Mouse (Mus musculus): Measurements from ENCODE around the gene Muc2. TPM values are rescaled to one million over a fixed set of nuclear protein-coding genes. Genes with fewer than 3 reads are reported as not detected.

The Muc2 gene
- polyA plus RNA-seq, 1 experiment from 2014 or later = 0.82 TPM

DNA sequence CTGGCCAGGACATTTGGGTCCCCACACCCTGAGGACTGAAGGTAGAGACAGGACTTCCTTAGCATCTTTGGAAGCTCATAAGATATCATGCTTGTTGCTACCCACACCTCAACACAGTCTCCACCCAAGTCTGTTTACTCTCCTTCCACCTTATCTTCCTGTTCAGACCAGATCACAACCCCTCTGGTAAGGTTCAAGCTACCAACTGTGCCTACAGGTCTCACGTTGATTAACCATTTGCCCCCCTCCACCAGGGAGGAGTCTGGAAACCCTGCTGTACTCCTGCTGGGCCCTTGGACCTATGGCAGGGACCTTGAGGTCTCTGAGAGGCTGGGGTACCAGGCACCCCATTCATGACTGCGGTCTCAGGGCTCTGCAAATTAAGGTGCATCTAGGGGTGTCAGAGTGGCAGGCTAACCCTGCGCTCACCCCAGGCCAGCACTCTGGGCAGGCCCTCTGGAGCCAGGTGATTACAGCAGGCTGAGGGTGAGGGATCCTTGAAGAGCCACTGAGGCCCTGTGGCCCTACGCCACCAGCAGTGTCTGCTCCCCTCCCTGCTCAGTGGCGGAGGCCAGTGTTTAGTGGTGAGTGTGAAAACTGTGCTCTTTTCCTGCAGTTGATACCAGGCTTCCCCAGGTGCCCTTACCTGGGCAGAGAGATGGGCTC is 18.4 kb upstream of the Muc2 start:
- no peak for ATAC-seq (ENCODE audit: extremely low read depth, insufficient number of reproducible peaks, low FRiP score, low TSS enrichment)
- Histone ChIP-seq H3K4me2 (no peak overlapping the region), H3K4me3 (no peak overlapping the region), H3K27me3 (replicated peaks) (no peaks in the 10 kb centered on the region), H3K9me3 (no peaks in the 10 kb centered on the region), H3K36me3 (no peaks in the 10 kb centered on the region), H3K27ac (replicated peaks) (no peak overlapping the region), H3K4me1 (no peaks in the 10 kb centered on the region), H3K9ac (no peak overlapping the region)
- 70% methylated on average over 5 of the region's 5 CpGs for WGBS

DNA sequence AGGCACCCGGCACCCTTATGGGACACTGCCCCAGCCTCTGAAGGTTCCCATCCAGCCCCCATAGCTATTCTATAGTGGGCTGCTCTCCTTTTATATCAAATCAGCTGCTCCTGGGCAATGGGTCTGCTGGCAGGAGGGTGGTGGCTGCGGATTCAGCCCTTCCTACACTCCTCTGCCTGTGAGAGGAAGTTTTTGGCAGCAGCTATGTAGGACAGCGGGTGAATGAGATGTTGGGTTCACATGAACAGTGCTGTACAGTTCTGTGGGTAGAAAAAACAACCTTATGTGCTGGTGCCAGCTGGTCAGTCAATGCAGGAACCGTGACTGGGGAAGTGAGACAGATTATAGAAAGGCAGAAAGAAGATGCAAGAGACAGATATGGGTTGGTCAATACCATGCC is 11.2 kb upstream of the Muc2 start:
- Histone ChIP-seq H3K27me3 (replicated peaks) (0 out of 2 replicates have a peak, but pooled peaks cover 6% of the 10 kb centered on the region), H3K4me1 (no peaks in the 10 kb centered on the region), H3K9ac (no peak overlapping the region), H3K36me3 (no peaks in the 10 kb centered on the region), H3K4me2 (no peak overlapping the region), H3K27ac (replicated peaks) (no peak overlapping the region), H3K9me3 (no peaks in the 10 kb centered on the region), H3K4me3 (no peak overlapping the region)
- no peak for ATAC-seq (ENCODE audit: extremely low read depth, insufficient number of reproducible peaks, low FRiP score, low TSS enrichment)
- 69% methylated on average over 4 of the region's 4 CpGs for WGBS

DNA sequence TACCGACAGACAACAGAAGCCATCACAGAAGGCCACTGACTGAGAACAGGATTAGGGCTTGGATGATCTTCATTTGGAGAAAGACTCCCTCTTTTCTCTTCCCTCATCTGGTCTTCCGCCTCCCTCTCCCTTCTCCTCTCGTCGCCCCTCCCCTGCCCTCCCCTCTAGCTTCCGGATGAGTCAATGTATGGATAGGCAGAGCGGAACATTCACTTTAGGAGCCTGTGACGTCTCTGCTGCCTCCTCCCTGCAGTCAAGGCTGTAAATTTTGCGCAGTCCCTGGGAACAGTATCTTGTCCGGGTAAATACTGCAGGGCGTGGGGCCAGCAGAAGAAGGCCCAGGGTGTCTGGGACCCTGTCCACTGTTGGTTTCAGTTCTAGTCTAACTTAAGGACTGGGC is 2.8 kb upstream of the Muc2 start:
- H3K27ac ChIP-seq (replicated peaks) = no peak overlapping the region
- H3K9me3 ChIP-seq = no peaks in the 10 kb centered on the region
- H3K9ac ChIP-seq = no peak overlapping the region
- H3K4me3 ChIP-seq = no peak overlapping the region
- 56% methylated on average over 10 of the region's 10 CpGs for WGBS
- no peaks in the 10 kb centered on the region for H3K36me3 ChIP-seq
- H3K4me1 ChIP-seq = no peaks in the 10 kb centered on the region
- H3K4me2 ChIP-seq = no peak overlapping the region
- no peak for ATAC-seq (ENCODE audit: extremely low read depth, insufficient number of reproducible peaks, low FRiP score, low TSS enrichment)
- peaks cover 23% of the 10 kb centered on the region for H3K27me3 ChIP-seq (replicated peaks)

DNA sequence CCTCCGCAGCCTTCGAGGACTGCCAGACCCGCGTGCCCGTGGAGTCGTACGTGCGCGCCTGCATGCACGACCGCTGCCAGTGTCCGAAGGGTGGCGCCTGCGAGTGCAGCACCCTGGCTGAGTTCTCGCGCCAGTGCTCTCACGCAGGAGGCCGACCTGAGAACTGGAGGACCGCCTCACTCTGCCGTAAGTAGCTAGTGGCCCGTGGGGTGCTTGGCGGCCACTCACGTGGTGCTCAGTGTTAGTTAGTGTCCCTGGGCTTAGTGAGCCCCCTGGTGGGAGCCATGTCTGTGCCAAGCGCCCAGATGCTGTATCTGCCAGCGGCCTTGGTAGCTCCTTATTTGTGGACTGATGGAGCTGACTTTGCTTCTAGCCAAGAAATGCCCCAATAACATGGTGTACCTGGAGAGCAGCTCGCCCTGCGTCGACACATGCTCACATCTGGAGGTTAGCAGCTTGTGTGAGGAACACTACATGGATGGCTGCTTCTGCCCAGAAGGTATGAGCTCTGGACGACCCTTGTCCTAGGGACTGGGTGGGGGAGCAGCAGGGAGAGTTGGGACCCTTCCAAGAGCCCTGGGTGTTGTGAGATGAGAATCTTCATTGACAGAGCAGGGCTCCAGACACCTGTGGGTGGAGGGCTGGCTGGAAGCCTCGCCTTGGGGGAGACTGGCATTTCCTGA is 3.6 kb downstream of the Muc2 start:
- Histone ChIP-seq H3K9ac (no peak overlapping the region), H3K9me3 (no peaks in the 10 kb centered on the region), H3K36me3 (no peaks in the 10 kb centered on the region), H3K27ac (replicated peaks) (no peak overlapping the region), H3K27me3 (replicated peaks) (peaks cover 57% of the 10 kb centered on the region), H3K4me1 (no peaks in the 10 kb centered on the region), H3K4me2 (peak overlapping the region; percentile 64), H3K4me3 (peak overlapping the region; percentile 35)
- WGBS = 47% methylated on average over 30 of the region's 30 CpGs
- ATAC-seq (ENCODE audit: extremely low read depth, insufficient number of reproducible peaks, low FRiP score, low TSS enrichment) = no peak

DNA sequence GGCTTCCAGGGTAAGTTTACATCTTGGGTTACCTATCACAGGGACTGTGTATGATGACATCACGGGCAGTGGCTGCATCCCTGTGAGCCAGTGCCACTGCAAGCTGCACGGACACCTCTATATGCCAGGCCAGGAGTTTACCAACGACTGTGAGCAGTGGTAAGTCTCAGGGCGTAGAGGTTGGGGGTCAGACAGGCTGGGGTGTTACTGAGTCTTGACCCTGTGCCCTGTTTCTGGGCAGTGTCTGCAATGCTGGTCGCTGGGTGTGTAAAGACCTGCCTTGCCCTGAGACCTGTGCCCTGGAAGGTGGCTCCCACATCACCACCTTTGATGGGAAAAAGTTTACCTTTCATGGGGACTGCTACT is 4.1 kb downstream of the Muc2 start:
- H3K9me3 ChIP-seq = no peaks in the 10 kb centered on the region
- no peak for ATAC-seq (ENCODE audit: extremely low read depth, insufficient number of reproducible peaks, low FRiP score, low TSS enrichment)
- no peak overlapping the region for H3K4me3 ChIP-seq
- no peaks in the 10 kb centered on the region for H3K36me3 ChIP-seq
- no peaks in the 10 kb centered on the region for H3K4me1 ChIP-seq
- H3K27me3 ChIP-seq (replicated peaks) = peaks cover 57% of the 10 kb centered on the region
- no peak overlapping the region for H3K4me2 ChIP-seq
- 76% methylated on average over 5 of the region's 5 CpGs for WGBS
- H3K9ac ChIP-seq = no peak overlapping the region
- H3K27ac ChIP-seq (replicated peaks) = no peak overlapping the region

DNA sequence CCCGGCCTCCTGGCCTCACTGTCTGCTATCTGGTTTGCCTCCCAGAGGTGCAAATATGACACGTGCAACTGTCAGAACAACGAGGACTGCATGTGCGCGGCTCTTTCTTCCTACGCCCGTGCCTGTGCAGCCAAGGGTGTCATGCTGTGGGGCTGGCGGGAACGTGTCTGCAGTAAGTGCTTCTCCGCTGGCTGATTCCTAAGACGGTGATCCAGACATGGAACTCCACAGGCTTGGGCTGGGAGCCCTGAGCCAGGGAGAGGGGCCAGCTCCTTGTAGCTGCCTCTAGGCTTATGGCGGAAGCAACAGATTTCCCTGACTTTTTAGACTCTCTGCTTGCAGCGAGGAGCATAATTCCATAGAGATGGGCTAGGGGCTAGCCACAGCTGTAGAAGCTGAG is 6.4 kb downstream of the Muc2 start:
- H3K4me3 ChIP-seq = no peak overlapping the region
- 75% methylated on average over 13 of the region's 13 CpGs for WGBS
- no peak overlapping the region for H3K27ac ChIP-seq (replicated peaks)
- H3K9ac ChIP-seq = no peak overlapping the region
- no peaks in the 10 kb centered on the region for H3K36me3 ChIP-seq
- ATAC-seq (ENCODE audit: extremely low read depth, insufficient number of reproducible peaks, low FRiP score, low TSS enrichment) = no peak
- H3K4me2 ChIP-seq = no peak overlapping the region
- H3K4me1 ChIP-seq = no peaks in the 10 kb centered on the region
- H3K9me3 ChIP-seq = no peaks in the 10 kb centered on the region
- peaks cover 42% of the 10 kb centered on the region for H3K27me3 ChIP-seq (replicated peaks)

DNA sequence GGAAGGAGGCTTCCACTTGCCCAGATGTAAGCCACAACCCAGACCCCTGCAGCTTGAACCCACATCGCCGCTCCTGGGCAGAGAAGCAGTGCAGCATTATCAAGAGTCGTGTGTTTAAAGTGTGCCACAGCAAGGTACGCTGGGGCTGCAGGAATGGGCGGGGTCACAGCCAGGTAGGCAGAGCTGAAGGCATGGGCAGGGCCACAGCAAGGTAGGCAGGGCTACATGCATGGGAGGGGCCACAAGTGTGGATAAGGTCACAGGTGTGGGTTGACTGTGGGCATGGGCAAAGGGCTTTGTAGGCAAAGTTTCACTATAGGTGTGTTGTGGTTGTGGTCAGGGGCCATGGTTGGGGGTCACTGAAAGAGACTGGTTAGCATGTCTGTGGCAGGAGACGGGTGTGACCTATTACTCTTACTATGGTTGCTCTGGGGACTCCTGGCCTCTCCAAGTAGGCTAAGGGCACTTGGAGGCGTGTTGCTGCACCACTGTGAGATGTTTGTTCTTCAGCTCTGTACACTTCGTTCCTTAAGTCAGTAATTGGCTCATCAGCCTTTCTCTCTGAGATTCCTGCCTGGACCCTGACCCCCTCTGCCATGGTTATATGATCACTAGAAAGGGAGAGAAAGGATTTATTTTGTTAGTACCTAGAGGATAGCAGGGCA is 9.5 kb downstream of the Muc2 start:
- ATAC-seq (ENCODE audit: extremely low read depth, insufficient number of reproducible peaks, low FRiP score, low TSS enrichment) = no peak
- 68% methylated on average over 8 of the region's 8 CpGs for WGBS
- Histone ChIP-seq H3K27ac (replicated peaks) (no peak overlapping the region), H3K4me1 (no peaks in the 10 kb centered on the region), H3K36me3 (no peaks in the 10 kb centered on the region), H3K9me3 (no peaks in the 10 kb centered on the region), H3K27me3 (replicated peaks) (peaks cover 14% of the 10 kb centered on the region; the same call in 1 of the 2 replicates), H3K9ac (no peak overlapping the region), H3K4me3 (no peak overlapping the region), H3K4me2 (no peak overlapping the region)

DNA sequence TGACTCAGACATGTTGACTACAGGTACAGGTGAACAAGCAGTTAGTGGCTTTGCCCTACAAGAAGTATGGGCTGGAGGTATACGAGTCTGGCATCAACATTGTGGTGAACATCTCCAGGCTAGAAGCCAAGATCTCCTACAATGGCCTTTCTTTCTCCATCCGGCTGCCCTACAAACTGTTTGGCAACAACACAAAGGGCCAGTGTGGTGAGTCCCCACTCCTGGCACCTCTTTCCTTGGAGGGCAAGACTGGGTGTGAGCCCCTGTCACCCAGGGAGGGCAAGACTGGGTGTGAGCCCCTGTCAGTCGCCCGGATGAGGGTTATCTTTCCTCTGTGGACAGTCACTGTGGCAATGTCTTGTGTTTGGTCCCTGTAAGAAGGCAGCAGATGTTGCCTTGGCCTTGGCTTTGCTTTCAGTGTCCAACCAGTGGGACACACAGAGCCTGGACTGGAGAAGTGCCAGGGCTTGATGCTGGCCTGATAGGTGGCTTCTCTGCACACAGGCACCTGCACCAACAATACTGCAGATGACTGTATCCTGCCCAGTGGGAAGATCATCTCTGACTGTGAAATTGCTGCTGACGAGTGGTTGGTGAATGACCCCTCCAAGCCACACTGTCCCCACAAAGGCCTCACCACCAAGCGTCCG is 57.4 kb downstream of the Muc2 start:
- no peak overlapping the region for H3K9ac ChIP-seq
- no peaks in the 10 kb centered on the region for H3K4me1 ChIP-seq
- H3K4me3 ChIP-seq = no peak overlapping the region
- 72% methylated on average over 7 of the region's 7 CpGs for WGBS
- H3K4me2 ChIP-seq = no peak overlapping the region
- H3K9me3 ChIP-seq = no peaks in the 10 kb centered on the region
- 0 out of 2 replicates have a peak, but pooled peaks cover 3% of the 10 kb centered on the region for H3K27me3 ChIP-seq (replicated peaks)
- no peaks in the 10 kb centered on the region for H3K36me3 ChIP-seq
- ATAC-seq (ENCODE audit: extremely low read depth, insufficient number of reproducible peaks, low FRiP score, low TSS enrichment) = no peak
- H3K27ac ChIP-seq (replicated peaks) = no peak overlapping the region

DNA sequence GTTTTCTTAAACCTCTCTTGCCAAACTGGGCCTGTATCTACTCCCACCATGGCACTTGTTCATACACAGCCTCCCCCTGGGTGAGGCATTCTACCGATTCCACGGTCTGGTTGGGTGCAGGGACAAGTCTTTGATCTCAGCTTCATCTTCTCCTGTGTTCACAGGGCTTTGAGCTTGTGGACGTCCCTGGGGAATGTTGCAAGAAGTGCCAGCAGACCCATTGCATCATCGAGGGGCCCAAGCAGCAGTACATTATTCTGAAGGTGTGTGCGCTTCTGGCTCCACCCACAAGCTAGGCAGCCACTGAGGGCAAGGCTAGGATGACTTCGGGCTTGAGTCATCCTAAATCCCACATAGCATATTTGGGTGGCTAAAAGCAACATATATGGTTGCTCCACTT is 62.4 kb downstream of the Muc2 start:
- H3K36me3 ChIP-seq = no peaks in the 10 kb centered on the region
- H3K4me3 ChIP-seq = no peak overlapping the region
- WGBS = 73% methylated on average over 6 of the region's 6 CpGs
- H3K27ac ChIP-seq (replicated peaks) = no peak overlapping the region
- ATAC-seq (ENCODE audit: extremely low read depth, insufficient number of reproducible peaks, low FRiP score, low TSS enrichment) = no peak
- no peak overlapping the region for H3K4me2 ChIP-seq
- no peaks in the 10 kb centered on the region for H3K4me1 ChIP-seq
- peaks cover 32% of the 10 kb centered on the region; the same call in 1 of the 2 replicates for H3K27me3 ChIP-seq (replicated peaks)
- H3K9ac ChIP-seq = no peak overlapping the region
- no peaks in the 10 kb centered on the region for H3K9me3 ChIP-seq

DNA sequence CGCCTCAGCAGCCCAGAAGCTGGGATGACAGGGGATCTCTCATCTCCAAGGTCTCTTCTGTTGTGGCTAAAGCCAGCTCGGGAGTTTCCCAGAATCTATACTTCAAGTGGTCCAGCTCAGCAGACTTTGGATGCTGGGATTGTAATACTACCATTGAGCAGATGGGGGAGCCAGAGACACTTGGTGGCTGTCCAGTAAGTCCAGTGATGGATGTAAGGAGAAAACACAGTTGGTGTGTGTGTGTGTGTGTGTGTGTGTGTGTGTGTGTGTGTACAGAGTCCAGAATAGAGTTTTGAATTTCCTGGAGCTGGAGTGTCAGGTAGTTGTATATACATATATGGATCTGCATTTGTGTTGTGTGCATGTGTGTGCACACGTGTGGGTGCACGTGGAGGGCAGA is 65.7 kb downstream of the Muc2 start:
- ATAC-seq (ENCODE audit: extremely low read depth, insufficient number of reproducible peaks, low FRiP score, low TSS enrichment) = no peak
- H3K4me2 ChIP-seq = no peak overlapping the region
- no peaks in the 10 kb centered on the region for H3K9me3 ChIP-seq
- no peak overlapping the region for H3K4me3 ChIP-seq
- no peak overlapping the region for H3K27ac ChIP-seq (replicated peaks)
- H3K4me1 ChIP-seq = no peaks in the 10 kb centered on the region
- H3K36me3 ChIP-seq = no peaks in the 10 kb centered on the region
- peaks cover 32% of the 10 kb centered on the region; the same call in 1 of the 2 replicates for H3K27me3 ChIP-seq (replicated peaks)
- H3K9ac ChIP-seq = no peak overlapping the region
- 53% methylated on average over 4 of the region's 4 CpGs for WGBS

DNA sequence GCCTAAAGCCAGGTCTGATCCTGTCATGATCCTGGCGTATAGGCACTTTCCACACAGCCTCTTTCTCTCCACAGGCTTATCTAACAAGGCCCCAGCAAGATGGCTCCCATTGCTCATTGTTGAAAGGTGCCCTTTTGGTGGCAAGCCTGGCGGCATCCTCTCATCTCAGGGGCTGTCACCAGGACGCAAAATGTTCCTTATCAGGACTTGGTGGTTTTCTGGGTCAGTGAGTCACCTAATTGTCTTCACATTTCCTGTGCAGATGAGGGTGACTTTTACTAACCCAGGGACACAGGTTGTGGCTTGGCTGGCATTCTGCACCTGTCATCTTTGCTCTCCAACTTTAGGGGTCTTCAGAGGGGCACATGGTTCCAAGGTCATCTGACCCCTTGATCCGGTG is 68.2 kb downstream of the Muc2 start:
- H3K4me3 ChIP-seq = no peak overlapping the region
- WGBS = 58% methylated on average over 4 of the region's 4 CpGs
- H3K36me3 ChIP-seq = no peaks in the 10 kb centered on the region
- no peaks in the 10 kb centered on the region for H3K9me3 ChIP-seq
- H3K9ac ChIP-seq = no peak overlapping the region
- H3K27ac ChIP-seq (replicated peaks) = no peak overlapping the region
- H3K4me2 ChIP-seq = no peak overlapping the region
- ATAC-seq (ENCODE audit: extremely low read depth, insufficient number of reproducible peaks, low FRiP score, low TSS enrichment) = no peak
- peaks cover 28% of the 10 kb centered on the region; the same call in 1 of the 2 replicates for H3K27me3 ChIP-seq (replicated peaks)
- H3K4me1 ChIP-seq = no peaks in the 10 kb centered on the region

Data from heart, embryonic 13.5 days (tissue).